Mouse (Mus musculus): ENCODE data around the gene Stk39.

Gene Stk39

DNA sequence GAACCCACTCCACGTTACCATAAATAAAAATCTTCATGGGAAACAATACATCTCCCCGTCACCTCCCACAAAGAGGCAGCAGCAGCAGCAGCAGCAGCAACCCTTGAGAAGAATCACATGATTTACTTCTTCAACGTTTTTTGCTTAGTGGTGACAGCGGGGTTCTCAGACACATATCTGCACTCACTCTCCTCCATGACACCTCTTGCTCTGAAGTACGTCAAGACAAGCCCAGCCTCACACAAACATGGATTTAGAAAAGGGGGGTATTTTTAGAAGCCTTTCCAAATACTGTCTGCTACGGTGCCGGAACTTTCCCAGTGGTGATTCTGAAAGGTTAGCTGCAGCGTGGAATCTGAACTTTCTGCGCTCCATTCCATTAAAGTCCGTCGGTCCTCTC lies 256.9 kb downstream of the Stk39 start:
- DNase-seq: no peak

DNA sequence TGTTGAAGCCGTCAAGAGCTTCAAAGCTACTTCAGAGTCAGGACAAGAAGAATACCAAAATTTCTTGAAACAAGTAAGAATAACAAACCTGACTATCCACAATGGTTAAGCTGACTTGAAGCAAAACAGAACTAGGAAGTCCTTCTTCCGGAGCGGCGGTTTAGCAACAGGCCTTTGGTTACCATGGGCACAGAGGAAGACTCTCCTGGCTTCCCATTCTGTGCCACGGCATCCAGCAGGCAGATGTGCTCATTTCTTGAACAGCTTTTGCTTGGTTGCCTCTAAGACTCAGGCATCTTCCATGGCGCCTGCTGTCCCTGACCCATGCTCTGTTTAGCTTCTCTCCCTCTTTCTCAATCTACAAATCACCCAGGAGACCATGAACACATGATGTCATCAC lies 257.7 kb downstream of the Stk39 start:
- no peak for DNase-seq

- DNase-seq: peak in 1 of 2 experiments; percentile 8
These were observed 260.6 kb downstream of the Stk39 start for GRCm38 (mm10) chr2:68211443-68211842.

DNA sequence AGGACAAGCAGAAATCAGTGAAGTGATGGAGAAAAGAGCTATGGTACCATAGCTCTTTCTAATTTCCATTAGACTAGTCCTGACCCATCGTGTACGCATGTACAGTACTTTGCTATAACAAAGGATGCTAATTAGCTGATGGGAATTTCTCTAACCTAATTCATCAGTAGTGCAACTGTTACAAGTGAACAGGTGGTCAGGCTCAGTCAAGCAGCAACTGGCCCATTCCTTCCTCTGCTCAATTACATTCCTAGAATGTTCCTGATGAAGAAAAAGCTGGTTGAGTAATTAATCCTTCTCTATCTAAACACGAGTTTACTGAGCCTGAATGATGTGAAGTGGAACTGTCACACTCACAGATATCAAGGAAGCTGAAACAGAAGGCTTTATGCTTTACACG lies 275.8 kb downstream of the Stk39 start:
- no peak for DNase-seq

DNA sequence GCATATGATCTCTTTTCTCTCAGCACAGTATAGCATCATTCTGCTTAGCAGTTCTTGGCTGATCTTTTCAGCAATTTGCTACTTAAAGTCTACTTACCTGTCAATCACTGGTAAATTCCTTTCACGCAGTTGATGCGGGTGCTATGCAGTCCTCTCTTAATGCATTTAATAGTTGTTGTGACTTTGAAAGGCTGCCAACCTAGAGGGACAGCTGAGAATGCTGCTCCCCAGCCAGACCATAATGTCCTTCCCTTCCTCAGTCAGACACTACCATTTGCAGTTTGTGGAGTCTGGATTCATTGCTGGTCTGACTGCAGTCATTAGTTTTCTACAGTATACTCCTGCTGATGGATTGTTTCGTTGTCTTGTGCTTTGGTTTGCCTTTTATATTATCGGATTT lies 277.6 kb downstream of the Stk39 start:
- no peak for DNase-seq

- DNase-seq: no peak
These were observed 278.6 kb downstream of the Stk39 start for GRCm38 (mm10) chr2:68193465-68193837.

DNA sequence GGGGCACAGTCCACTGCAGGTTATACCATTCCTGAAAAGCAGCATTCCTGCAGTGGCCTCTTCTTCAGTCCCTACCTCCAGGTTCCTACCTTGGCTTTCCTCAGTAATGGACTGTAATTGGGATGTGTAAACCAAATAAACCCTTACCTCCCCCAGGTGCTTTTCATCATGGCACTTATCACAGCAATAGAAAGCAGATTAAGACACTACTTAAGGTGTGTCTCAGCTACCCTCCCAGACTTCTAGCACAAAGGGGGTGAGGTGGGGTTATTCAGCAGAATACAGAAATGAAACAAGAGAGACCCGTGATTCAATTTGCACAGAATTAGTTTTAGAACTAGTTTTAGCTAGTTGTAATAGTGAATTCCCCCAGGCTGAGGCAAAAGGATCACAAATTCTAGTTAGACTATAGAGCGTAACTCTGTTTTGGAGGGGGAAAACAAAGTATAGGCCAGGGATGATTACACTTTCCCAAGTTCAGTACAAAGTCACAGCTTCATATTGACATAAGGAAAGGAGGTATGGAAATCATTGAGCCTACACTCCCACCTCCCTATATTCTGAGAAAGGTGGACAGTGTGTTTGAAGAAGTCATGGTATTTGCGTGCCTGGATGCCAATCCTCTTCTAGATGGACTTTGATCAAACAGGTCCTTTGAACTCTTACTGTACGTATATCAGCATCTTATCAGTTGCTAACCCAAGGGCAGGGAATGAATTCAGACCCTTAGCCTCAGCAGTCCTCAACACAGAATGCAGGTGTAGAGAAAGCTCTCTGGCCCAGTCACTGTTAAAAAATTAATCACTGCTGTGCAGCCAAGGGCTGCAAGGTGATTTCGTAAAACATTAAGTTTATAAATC lies 279.2 kb downstream of the Stk39 start:
- DNase-seq: no peak

GRCm38 (mm10) chr2:68176425-68176824 lies 295.6 kb downstream of the Stk39 start:
- DNase-seq: no peak

GRCm38 (mm10) chr2:68171306-68171705 lies 300.8 kb downstream of the Stk39 start:
- DNase-seq: no peak

DNA sequence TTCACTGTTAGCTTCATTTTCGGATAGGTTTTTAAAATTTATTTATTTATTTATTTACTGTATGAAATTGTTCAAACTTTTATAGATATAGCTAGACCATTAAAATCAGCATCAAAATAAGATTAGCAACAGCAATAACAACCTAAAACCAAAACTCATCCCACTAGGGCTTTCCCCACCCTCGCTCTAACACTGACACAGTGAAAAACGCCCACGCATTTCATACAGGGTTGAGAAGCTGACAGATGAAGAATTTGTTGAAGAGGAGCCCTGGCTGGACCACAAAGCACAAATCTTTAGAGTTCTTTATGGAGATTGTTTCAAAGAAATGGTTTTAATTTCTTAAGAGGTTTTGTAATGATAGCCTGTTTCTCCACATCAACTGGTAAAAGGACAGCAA lies 310.1 kb downstream of the Stk39 start:
- no peak for DNase-seq

GRCm38 (mm10) chr2:68160566-68160965 lies 311.5 kb downstream of the Stk39 start:
- DNase-seq: peak in 1 of 2 experiments; percentile 16

Measured in cerebellum, postnatal 36 days (tissue).